Mouse (Mus musculus): ENCODE results near the gene Olfml1.

Olfml1 gene

DNA sequence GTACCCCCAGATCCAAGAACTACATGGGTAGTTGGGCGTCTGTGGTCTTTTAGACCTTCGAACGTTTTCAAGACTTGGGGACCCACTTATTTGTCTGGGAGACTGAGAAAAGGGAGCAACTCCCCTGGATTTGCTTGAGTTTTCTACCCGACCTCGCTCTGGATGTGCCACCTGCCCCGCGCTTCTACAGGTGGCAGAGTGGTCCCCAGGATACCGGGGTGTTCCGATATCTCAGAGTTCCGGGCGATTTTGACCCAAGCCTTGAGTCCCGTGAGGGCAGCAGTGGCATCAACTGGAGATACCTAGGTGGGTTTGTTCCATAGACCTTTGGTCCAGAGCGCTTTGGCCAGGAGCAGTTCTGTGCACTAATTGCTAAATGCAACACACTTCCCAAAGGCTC, 28.2 kb downstream of the Olfml1 start:
- DNase-seq: peak; percentile 93

DNA sequence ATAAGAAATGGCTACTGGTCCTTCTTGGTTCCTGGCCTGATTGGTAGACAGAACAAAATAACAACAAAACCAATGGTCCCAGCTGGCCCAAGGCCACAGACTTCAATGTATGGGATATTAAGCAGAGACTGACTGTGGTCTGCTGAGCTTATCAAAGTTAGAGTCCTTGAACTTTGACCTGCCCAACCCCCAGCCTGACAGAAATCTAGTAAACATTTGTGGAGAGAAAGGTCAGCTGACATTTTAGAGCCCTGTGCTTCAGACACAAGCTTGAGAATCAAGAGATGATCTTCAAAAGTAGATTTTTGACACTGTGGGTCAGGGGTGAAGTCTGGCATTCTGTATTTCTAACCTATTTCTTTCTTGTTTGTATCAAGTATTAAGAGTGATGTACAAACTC, 29.5 kb downstream of the Olfml1 start:
- DNase-seq: no peak

DNA sequence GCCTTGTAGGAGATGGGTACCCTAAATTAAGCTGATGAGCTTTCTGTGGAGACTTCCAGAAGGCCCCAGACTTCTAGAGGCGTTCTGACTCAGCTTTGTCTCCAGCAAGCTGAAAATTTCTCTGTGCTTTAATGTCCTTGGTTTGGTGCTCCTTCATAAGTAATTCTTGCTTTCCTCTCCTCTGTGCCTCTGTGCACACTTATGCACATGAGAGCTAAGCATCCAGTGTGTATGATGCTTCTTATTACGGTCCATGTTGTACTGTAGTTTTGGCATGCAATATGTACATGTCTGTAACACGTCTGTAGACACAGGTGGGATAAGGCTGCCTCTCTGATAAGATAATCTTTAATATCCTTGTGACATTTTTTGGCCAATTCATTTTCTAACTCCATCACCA, 30.7 kb downstream of the Olfml1 start:
- DNase-seq: no peak

DNA sequence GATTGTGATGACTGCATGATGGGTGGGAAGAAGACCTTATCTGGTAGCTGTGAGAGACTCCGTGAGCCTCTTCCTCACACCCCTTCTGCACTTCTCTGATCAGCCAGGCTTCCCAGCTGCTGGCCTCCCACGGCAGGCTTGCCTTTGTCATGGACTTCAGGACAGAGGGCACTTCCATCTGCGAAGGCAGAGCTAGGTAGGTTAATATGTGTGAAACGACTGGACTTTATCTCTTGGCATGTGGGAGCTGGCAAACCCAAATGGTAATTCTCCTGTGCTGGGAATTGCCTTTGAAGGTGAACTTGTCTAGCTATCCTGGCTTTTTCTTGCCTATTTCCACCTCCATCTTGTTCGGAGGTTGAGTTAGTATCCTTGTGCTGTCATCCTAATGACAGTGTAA, 33.4 kb downstream of the Olfml1 start:
- no peak for DNase-seq

DNA sequence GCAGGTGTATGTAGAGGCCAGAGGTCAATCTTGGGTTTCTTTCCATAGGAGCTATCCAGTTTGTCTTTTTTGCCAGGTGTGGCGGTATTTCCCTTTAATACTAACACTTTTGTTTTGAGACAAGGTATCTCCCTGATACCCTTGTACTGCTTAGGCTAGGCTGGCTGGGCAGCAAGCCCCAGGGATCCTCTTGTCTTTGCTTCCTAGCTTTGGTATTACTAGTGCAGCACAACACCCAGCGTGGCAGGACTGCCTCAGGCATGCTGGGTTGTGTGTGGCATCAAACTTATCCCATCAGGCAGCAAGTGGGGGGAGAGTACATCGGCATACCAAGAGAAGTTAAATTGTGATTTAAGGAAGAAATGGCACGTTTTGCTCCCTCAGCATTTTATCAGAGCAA, 35.3 kb downstream of the Olfml1 start:
- DNase-seq: peak; percentile 85

DNA sequence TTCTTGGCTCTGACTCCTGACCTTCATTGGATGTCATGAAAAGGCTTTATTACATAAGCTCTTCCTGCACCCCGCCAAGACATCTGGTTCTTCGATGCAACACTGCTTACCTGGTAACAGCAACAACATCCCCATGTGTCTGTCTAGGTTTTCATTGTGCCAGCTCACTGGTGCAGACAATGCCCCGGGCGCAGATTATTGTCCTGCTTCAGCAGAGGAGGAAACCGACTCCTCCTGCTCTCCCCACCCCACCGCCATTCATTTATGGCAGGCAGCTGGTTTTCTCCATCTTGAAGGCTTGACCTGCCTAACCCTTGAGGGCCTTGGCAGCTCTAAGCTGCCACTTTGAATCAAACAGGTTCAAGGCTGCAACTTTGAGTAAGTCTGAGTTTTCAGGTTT, 35.7 kb downstream of the Olfml1 start:
- peak; percentile 90 for DNase-seq

DNA sequence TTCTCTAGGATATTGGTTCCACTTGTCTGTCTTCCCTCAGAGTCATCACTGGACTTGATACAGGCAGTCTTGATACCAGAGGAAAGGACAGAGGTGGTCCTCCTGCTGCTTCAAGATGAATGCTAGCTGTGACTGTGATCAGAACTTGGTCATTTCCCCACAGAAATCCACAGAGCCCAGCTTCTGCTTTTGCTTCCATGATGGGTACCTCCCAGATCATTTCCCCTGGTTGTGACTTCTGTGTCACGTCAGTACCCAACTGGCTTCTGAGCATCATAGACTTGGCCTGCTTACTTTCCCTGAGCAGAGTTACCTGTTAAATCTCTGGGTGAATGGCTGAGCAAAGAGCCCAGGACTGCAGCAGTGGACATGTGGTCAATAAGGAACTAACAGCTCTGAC, 40.5 kb downstream of the Olfml1 start:
- DNase-seq: peak; percentile 76

DNA sequence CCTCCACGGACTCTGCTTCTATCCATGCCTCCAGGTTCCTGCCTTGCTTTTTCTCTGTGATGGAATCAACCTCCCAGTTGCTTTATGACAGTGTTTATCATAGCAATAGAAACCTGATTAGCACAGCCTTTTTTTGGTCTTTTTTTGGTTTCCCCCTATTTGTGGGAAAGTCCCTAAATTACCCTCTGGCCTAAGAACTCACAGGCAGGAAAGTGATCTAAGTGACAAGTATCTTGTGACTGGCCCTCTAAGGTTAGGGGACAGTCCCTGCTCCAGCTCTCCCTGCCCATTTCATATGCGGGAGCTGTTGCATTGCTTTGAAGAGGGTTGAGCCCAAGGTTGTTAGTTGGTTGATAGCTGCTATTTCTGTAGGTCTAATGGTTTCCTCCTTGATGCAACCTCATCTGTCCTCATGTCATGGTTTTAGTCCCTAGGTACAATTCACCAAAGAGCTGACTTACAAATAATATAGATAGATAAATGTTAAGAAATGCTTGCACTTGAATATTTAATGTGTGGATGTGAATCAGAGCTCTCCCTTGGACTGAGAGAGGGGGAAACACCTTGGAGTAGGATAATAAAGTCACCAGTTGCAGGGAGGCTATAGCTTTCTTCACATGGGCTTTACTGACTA, 42.5 kb downstream of the Olfml1 start:
- no peak for DNase-seq

DNA sequence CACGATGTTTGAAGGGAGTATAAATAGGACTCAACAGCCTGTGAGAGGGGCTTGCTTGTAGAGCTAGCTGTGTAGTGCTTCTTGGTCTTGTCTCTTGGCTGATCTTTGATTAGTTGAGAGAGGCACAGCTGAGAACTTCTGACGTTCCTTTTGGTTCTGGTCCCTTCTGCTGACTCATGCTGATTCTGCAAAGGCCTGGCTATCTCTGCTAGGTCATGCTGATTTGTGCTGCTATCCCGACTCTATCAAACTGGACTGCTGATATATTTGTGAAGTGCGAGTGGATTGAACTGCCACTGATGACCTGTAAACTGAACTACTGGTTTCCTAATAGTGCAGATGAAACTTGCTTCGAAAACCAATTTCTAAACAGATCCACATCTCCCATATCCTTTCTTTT, 43.6 kb downstream of the Olfml1 start:
- DNase-seq: no peak

DNA sequence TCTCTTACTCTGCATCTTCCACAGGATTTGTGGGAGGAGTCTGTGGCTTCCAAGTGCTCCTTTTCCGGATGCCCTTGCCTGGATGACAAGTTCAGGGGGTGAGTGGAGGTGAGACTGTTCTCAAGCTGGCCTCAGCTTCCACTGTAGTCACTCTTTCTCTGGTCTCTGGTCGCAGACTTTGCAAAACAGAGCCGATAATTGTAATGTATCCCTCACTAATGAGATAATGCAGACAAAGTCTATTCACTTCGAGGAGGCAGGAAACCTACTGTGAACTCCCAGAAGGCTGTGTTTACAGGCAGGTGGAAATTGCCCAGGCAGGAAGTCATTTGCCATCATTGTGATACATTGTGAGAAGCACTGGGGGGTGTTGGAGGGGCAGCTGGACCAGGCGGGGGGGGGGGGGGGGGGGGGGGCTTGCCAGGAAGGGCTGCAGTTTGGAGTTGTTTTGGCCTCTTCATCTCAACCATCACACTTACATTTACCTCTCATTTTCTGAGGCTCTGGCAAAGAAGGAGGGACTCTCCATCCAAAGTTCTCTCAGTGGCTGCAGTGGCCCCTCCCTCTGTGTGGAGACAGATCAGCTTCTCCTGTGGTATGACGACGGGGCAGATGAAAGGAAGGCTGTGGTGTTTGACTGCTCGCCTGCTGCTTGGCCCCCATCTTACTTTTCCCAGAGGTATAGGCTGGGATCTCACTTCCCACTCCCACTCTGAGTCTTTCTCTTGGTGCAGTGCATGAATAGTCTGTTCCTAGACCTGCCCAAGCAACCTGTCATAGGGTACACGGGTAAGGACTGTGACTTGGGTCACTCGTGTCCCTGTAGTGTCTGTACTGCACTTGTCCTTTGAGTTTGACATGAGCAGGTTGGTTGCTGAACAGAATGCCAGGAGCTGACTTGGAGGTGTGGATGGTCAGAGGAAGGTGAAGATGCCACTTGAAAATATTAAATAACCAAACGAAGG, 51.1 kb downstream of the Olfml1 start:
- DNase-seq: no peak

DNA sequence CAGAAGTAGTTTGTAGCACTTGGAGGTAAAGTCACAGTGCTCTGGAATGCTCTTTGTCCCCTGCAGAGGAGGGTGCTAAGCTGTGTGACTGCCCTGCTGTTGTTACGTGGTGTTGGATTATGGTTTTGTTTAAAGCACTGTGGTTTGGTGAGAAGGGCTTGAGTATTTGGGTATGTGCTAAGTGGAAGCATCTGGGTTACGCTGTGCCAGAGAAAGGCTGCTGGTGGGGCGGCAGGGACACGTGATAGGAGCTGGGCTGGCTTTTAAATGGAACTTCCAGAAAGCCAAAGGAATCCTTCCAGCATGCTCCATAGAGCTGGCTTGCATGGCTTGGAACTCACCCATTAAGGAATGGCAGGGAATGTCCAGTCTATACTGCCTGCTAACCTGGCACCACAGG, 52.0 kb downstream of the Olfml1 start:
- DNase-seq: peak; percentile 93

DNA sequence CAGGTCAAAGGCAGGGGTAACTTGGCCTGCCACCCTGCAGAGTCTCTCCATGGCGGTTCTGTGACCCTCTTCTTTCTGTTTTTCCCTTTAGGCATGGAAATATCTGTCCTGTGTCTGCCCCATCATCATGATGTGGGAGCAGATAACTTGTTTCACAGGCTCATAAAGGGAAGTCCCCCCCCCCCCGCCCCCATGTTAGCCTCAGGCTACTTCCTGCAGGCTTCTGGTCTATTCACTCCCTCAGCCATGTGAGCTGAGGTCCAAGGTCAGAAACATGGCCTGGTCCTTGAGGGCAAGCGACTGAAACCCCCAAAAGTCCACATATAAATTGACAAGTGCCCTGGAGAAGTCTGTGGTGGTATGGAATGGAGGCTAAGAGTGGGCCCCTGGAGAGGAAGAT, 52.9 kb downstream of the Olfml1 start:
- no peak for DNase-seq

DNA sequence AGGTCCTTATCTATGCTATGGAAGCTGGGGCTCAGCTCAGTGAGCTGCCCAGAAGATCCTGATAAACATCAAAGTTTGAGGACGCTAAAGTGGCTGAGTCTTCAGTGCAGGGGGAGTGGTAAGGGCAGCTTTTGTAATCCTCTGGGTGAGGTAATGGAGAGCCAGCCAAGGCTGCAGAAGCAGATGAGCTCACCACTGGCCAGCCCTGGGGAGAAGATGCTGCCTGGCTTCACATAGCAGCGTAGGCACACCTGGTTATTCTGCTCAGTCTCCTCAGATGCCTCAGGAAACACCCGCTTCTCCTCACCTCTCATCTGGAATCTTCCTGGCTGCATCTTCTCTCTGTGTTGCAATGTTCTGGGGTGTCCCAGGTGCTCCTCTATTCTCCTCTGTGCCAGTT, 57.2 kb downstream of the Olfml1 start:
- DNase-seq: no peak

DNA sequence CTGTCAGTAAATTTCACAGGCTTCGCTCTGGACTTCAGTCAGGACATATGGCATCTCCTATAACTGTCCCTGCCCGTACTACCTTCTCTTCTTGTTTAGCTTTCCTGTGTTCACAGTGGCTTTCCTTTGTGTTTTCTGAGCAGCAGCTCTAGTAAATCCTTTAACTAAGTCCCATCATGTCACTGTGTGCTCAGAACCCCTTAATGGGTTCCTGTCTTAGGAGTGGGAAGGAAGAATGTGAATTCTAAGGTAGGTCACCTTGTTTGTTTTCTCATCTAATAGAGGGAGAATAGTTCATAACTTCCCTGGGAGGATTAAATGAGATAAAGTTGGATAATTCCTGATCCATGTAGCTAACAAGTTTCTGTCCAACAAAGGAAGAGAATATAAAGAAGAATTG, 57.8 kb downstream of the Olfml1 start, which contains the start of gene 5330417H12Rik:
Gene 5330417H12Rik (minus strand): TSS at position 101 of the 400 bp plus-strand sequence.
- DNase-seq: no peak

DNA sequence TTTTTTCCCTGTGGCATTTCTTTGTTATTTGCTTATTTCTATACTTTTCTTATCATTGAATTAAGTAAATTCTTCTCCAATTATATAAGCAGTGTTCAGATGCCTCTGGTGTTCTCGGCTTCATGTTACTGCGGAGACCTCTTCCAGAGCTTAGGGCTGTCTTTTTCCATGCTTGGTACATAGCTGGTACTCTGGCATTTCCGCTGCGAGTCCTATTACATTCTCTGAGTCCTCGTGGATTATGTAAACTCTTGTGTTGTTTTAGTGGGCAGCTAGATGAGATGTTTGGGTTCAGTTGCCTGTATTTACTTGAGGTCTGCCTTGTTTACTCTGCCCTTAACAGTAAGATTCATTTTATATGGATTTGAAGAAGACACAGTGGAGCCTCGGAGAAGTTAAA, 58.5 kb downstream of the Olfml1 start:
- DNase-seq: no peak

DNA sequence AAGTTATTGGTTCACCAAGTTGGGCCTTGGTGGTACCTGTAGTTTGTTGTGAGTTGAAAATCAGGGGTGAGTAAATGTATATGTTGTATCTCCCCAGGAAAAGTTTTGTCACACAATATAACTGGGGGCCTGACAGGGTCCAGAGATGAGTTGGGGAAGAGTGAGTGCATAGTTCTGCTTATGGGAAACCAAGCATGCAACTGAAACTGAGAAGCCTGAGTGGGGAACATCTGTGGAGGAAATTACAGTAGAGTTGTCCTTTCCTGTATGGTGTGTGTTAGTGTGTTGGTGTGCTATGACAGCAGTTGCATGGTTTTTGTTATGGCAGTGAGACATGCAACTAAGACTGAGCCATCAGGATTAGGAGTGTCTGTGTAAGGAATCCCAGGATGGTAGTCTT, 61.1 kb downstream of the Olfml1 start:
- DNase-seq: peak; percentile 37

DNA sequence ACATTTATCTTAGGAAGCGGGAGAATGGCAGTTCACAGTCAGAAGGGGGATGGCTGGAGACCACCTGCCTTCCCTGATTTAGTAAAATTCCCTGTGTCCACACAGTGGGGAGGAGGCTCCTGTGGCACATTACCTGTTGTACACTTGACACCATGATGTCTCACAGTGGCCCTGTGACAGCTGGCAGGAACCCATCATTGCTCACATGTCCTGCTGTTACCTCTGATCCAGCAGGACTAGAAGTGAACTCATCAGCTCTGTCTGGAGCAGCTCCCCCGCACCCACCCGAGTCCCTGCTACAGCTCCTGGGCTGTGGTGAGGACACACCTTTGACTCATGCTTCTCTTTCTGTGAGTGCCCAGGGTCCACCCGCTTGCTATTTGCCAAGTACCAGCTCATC, 66.0 kb downstream of the Olfml1 start:
- DNase-seq: peak; percentile 88

DNA sequence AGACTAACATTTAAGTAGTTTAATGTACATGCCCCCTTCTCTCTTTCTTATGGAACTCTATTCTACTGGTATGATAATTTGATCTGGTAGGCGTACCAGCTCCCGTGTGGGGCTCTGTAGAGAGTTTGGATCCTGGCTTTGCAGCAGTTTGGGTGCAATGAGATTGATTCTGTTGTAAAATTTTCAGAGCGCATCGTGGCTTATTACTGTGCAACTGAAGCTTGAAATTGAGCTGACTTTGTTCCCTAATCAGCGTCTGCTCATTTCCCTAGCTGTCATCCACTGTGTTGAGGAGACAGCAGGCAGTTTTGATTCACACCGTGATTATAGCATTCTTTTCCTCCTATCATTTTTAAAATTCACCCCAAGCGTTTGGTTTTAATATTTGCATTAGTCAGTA, 70.2 kb downstream of the Olfml1 start:
- DNase-seq: peak; percentile 51

DNA sequence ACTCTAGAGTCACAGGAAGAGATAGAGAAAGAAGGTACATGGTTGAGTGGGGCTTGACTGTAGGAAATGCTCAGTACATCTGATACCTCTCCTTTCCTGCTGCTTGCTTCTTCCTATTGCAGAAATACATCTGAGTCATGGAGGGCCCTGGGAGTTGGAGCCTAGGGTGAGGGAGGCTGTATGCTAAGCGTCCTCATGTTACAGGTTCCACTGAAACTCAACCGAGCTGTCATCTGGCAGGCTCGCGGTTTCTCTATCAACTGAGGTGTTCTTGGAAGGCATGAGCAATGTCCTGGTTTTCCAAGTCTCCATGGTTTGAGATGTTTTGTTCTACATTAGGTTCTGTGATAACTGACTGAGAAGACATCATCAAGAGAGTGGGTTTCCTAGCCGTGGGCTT, 70.8 kb downstream of the Olfml1 start:
- DNase-seq: peak; percentile 33
